Mouse (Mus musculus): ENCODE results near the gene Cby1.

DNA sequence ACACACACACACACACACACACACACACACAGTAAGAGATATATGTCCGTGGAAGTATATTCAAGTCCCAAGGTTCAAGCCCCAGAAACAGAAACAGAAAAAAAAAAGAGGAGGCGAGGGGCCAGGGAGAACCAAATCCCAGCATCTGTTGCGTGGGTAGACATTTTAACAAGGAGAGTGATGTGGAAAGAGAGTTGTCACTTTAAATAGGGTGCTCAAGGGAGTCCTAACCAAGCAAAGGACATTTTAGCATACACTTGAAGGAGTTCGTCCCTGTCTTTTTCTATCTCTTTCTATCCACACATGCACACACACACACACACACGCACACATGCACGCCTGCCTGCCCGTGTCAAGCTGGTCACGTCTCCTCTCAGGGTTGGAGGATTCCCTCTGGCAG lies 5.7 kb downstream of the Cby1 start:
- no peak for TF ChIP-seq EP300 (IDR thresholded peaks at IDR 0.05; ENCODE audit: low read depth)
- no peak for TF ChIP-seq CTCF (IDR thresholded peaks at IDR 0.05; ENCODE audit: low read depth)
